ENCODE assay signal across 28 mouse cellular contexts in genomic region chr11:21103186-21103585, GRCm38 (mm10). TPM values are rescaled to one million over a fixed set of nuclear protein-coding genes. Genes with fewer than 3 reads are reported as not detected.
DNase-seq lines count a peak whose midpoint lies in the region; ATAC-seq and TF ChIP-seq lines count a peak whose summit lies in the region.
"Had no signal": no experiment of that assay in that cellular context is flagged by ENCODE, and none has a peak within 500 bp of the region (broad histone marks: within the 10 kb centered on the region; RNA-seq: fewer than 3 reads in every experiment).

No protein-coding gene starts in this region.

- TF ChIP-seq EP300 in CH12.LX (IDR thresholded peaks at IDR 0.05; ENCODE audit: low read length), result no peak

- no peak overlapping the region for H3K9ac ChIP-seq in CH12.LX (ENCODE audit: insufficient read depth, low read depth)
- H3K9ac ChIP-seq: embryonic facial prominence, embryonic 12.5 days; embryonic facial prominence, embryonic 15.5 days; forebrain, postnatal 0 days; heart, embryonic 13.5 days; hindbrain, embryonic 14.5 days had no signal

- no peak for TF ChIP-seq POLR2A in CH12.LX (IDR thresholded peaks at IDR 0.05; ENCODE audit: low read depth, low read length)

- ATAC-seq in inflammation-experienced regulatory T-cells, adult 6 months, result peak; percentile 49
- ATAC-seq in frontal cortex, adult (ENCODE audit: low TSS enrichment), result no peak
- ATAC-seq: forebrain, embryonic 14.5 days; forebrain, postnatal 0 days; hindbrain, postnatal 0 days; intestine, postnatal 0 days; Patski had no signal

- peaks cover 12% of the 10 kb centered on the region for H3K79me2 ChIP-seq in CH12.LX (replicated peaks; ENCODE audit: control insufficient read depth, extremely low read depth, insufficient read depth, poor library complexity, severe bottlenecking)

- H3K27me3 ChIP-seq in CH12.LX (replicated peaks), result no peaks in the 10 kb centered on the region
- H3K27me3 ChIP-seq: embryonic facial prominence, embryonic 12.5 days; embryonic facial prominence, embryonic 15.5 days; heart, embryonic 13.5 days; Patski had no signal

- dilution Hi-C loops in CH12.LX (cut with MboI; ENCODE audit: extremely low pct_ligation_motif_present, extremely low pct_unique_long_range_greater_than_20kb, low sequenced_read_pairs), result no loop called here

- H3K9me3 ChIP-seq in CH12.LX (replicated peaks; ENCODE audit: low read length), result no peaks in the 10 kb centered on the region
- H3K9me3 ChIP-seq: embryonic facial prominence, embryonic 12.5 days; embryonic facial prominence, embryonic 15.5 days; G1E; heart, embryonic 10.5 days; heart, embryonic 13.5 days had no signal

- no peak overlapping the region for H3K4me2 ChIP-seq in CH12.LX (ENCODE audit: insufficient read depth, low read depth, poor library complexity, severe bottlenecking)
- H3K4me2 ChIP-seq: embryonic facial prominence, embryonic 12.5 days; embryonic facial prominence, embryonic 15.5 days; heart, embryonic 13.5 days; hindbrain, embryonic 14.5 days had no signal

- H3K4me1 ChIP-seq in CH12.LX (ENCODE audit: control insufficient read depth in 1 of 2, insufficient read depth in 2 of 2), result peaks cover 0 to 56% of the 10 kb centered on the region in 2 experiments; a peak in 2 of 4 replicates
- H3K4me1 ChIP-seq: embryonic facial prominence, embryonic 12.5 days had no signal

- DNase-seq in 416B (ENCODE audit: low read depth), result peak; percentile 43
- peak; percentile 62 for DNase-seq in CD4-positive helper T cell, adult 2 months (ENCODE audit: low read depth, low spot score)
- DNase-seq in CH12.LX (ENCODE audit: extremely low read depth), result no peak
- DNase-seq in right cerebral cortex, postnatal 10 days (ENCODE audit: low spot score in 2 of 2), result no peak
- no peak for DNase-seq in left cerebral cortex, postnatal 10 days (ENCODE audit: extremely low spot score in 1 of 2, low spot score in 2 of 2)
- DNase-seq: adrenal gland, postnatal 10 days; adrenal gland, postnatal 36 days; cerebellum, adult 11 months; cerebellum, adult 2 months; cerebellum, adult 9-11 months; cerebellum, postnatal 25 days; forebrain, postnatal 0 days; gastrocnemius, postnatal 25 days; heart, adult 2 months; heart, postnatal 14 days; heart, postnatal 4 days had no signal

- in situ Hi-C loops in CH12.LX (cut with MboI; ENCODE audit: low pct_ligation_motif_present, low pct_unique_long_range_greater_than_20kb, low sequenced_read_pairs), result no loop called here

- H3K27ac ChIP-seq in CH12.LX (ENCODE audit: insufficient read depth, low read depth), result no peak overlapping the region
- H3K27ac ChIP-seq: embryonic facial prominence, embryonic 12.5 days; embryonic facial prominence, embryonic 15.5 days; heart, adult 2 months; heart, embryonic 10.5 days; hindbrain, embryonic 14.5 days; hindbrain, postnatal 0 days had no signal

- H3K4me3 ChIP-seq in CH12.LX (replicated peaks in 1 of 3; ENCODE audit: low read depth in 2 of 3, low read length in 2 of 3, poor library complexity in 1 of 3), result no peak overlapping the region
- H3K4me3 ChIP-seq: embryonic facial prominence, embryonic 12.5 days; embryonic facial prominence, embryonic 15.5 days; heart, adult 2 months; heart, embryonic 10.5 days; heart, embryonic 13.5 days had no signal

- H3K36me3 ChIP-seq in CH12.LX (replicated peaks in 1 of 2; ENCODE audit: control insufficient read depth in 1 of 2, insufficient read depth in 1 of 2, low read length in 1 of 2), result peaks cover 4 to 31% of the 10 kb centered on the region in 2 experiments

- TF ChIP-seq CTCF in CH12.LX (conservative IDR thresholded peaks at IDR 0.05 in 1 of 2, IDR thresholded peaks at IDR 0.05 in 1 of 2; ENCODE audit: low read depth in 2 of 2, low read length in 2 of 2), result no peak

- no peak for TF ChIP-seq RAD21 in CH12.LX (IDR thresholded peaks at IDR 0.05; ENCODE audit: low read depth, low read length)

- intact Hi-C loops in left cerebral cortex, postnatal 10 days (cut with DNase I), result no loop called here

TF ChIP-seq in CH12.LX, 34 proteins besides CTCF, POLR2A, EP300 and RAD21:
- TF ChIP-seq CHD1 (IDR thresholded peaks at IDR 0.05; ENCODE audit: low read depth, low read length) (0 out of 2 replicates have a peak, but pooled peaks have one; percentile 33), ZNF384 (IDR thresholded peaks at IDR 0.05; ENCODE audit: low read depth, low read length) (no peak)

RNA-seq across cellular contexts. Expression of gene Peli1, which starts 12.1 kb away (rescaled TPM):
- total RNA-seq in CH12.LX (2012; rRNA removed), result 6.7 and 7.8 TPM in 2 replicates
- 14.1 and 14.8 TPM in 2 replicates for total RNA-seq in CH12.LX (2014; rRNA removed)
- 21.2 and 25.9 TPM in 2 replicates for polyA plus RNA-seq in CH12.LX (2012; ENCODE audit: insufficient read length, low read depth)
- 10 to 100 TPM; 41.6 to 97.7 (median 96.1) TPM for polyA plus RNA-seq in inflammation-experienced regulatory T-cells, adult 6 months (2017; shearing (Covaris generic))
- total RNA-seq in left cerebral cortex, postnatal 10 days (2021), result 10 to 100 TPM; 47.1 to 49.9 TPM

Comparison
In these comparisons a context has a peak if more than half of its experiments do, and no peak if none do; other contexts are left out.
1. DNase-seq: peak in 416B (single experiment) and CD4-positive helper T cell, adult 2 months (single experiment); none in CH12.LX (single experiment), right cerebral cortex, postnatal 10 days (0 of 2) and left cerebral cortex, postnatal 10 days (0 of 2).